Mouse (Mus musculus): ENCODE measurements around the gene Olfr704. TPM values are rescaled to one million over a fixed set of nuclear protein-coding genes. Genes with fewer than 3 reads are reported as not detected.

The Olfr704 gene
- polyA plus RNA-seq (2012; rRNA removed) (not detected in 2 replicates), polyA plus RNA-seq (2014; fragmentation: Nextera tagmentation; extraction: Ambion mirVana) (not detected in 2 replicates)

DNA sequence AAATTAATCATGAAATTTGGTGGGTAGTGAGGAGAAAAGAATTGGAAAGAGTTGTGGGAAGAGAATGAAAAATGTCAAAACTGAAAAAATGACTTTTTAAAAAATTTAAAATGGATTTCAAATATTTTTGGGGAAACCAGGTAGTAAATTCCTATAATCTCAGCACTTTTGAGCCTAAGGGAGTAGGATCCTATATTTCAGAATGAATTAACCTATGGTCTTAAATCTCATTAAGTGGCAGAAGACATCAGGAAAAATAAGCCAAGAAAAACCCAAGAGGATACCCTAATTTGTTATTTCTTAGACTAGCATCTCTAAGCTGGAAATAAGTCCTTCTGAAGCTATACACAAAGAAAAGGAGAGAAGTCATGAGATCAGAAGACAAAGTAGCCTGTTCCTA is at the start of gene Olfr704:
Gene Olfr704, plus strand, starts transcription at position 301 of the 400 bp plus-strand sequence.
- DNase-seq (ENCODE audit: low read depth in 3 of 3, low spot score in 3 of 3) (no peak), ATAC-seq (ENCODE audit: insufficient read depth) (no peak)

GRCm38 (mm10) chr7:106813829-106814228 is 49.2 kb upstream of the Olfr704 start, which contains the start of gene Olfr701:
Gene Olfr701 (plus strand): TSS chr7:106814129.
- WGBS (ENCODE audit: insufficient replicate concordance) = 44% methylated on average over 2 of the region's 2 CpGs
- ATAC-seq (ENCODE audit: insufficient read depth) = no peak

More for the DNA sequence above, at the start of gene Olfr704:
- Histone ChIP-seq H3K4me1 (replicated peaks; ENCODE audit: control insufficient read depth in 2 of 2, insufficient read depth in 2 of 2, low read length in 1 of 2) (no peaks in the 10 kb centered on the region), H3K9me3 (ENCODE audit: control insufficient read depth, low read length) (no peaks in the 10 kb centered on the region), H3K4me2 (ENCODE audit: low read depth) (no peak within 1 kb of the TSS), H3K36me3 (replicated peaks; ENCODE audit: control insufficient read depth, insufficient read depth, low read depth) (no peaks in the 10 kb centered on the region), H3K27me3 (ENCODE audit: control insufficient read depth, insufficient read depth, low read length) (no peaks in the 10 kb centered on the region), H3K4me3 (ENCODE audit: insufficient read depth in 1 of 2, low read depth in 2 of 2, low read length in 2 of 2) (no peak within 1 kb of the TSS), H3K27ac (no peak within 1 kb of the TSS), H3K9ac (replicated peaks) (no peak within 1 kb of the TSS)
- TF ChIP-seq CTCF (IDR thresholded peaks at IDR 0.05; ENCODE audit: low read depth) = no peak
- TF ChIP-seq EP300 (IDR thresholded peaks at IDR 0.05; ENCODE audit: low read depth) = no peak

DNA sequence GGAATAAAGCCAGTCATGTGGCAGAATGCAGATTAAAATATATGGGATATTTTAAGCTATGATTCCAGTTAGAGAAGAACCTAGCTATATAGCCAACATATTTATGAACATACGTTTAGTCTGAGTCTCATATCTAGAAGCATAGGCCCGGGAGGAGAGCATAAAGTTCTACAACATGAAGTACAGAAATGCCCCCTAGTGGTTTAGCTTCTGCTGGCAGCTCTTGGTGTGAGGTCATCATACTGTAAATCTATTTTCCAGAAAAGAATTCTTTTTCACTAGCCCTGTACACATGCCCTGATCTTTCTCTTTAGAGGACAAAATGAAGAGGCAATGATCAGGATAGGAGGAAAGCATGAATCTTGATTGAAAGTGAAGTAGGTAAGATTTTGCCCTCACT is 47.2 kb upstream of the Olfr704 start:
- Histone ChIP-seq H3K9me3 (ENCODE audit: control insufficient read depth, low read length) (no peaks in the 10 kb centered on the region), H3K4me3 (ENCODE audit: insufficient read depth in 1 of 2, low read depth in 2 of 2, low read length in 2 of 2) (no peak overlapping the region), H3K9ac (replicated peaks) (no peak overlapping the region), H3K27me3 (ENCODE audit: control insufficient read depth, insufficient read depth, low read length) (no peaks in the 10 kb centered on the region), H3K36me3 (replicated peaks; ENCODE audit: control insufficient read depth, insufficient read depth, low read depth) (no peaks in the 10 kb centered on the region), H3K27ac (no peak overlapping the region), H3K4me2 (ENCODE audit: low read depth) (no peak overlapping the region), H3K4me1 (replicated peaks; ENCODE audit: control insufficient read depth in 2 of 2, insufficient read depth in 2 of 2, low read length in 1 of 2) (no peaks in the 10 kb centered on the region)
- ATAC-seq (ENCODE audit: insufficient read depth) (no peak), DNase-seq (ENCODE audit: low read depth in 3 of 3, low spot score in 3 of 3) (peak; percentile 0 to 7 (median 7))
- TF ChIP-seq EP300 (IDR thresholded peaks at IDR 0.05; ENCODE audit: low read depth) = no peak
- TF ChIP-seq CTCF (IDR thresholded peaks at IDR 0.05; ENCODE audit: low read depth) = peak; percentile 25; the same call in 1 of the 2 replicates
- WGBS (ENCODE audit: insufficient replicate concordance) = 15% methylated on average over 2 of the region's 2 CpGs

More at GRCm38 (mm10) chr7:106813829-106814228, 49.2 kb upstream of the Olfr704 start, which contains the start of gene Olfr701:
- no peak within 1 kb of the TSS for H3K4me3 ChIP-seq (ENCODE audit: insufficient read depth in 1 of 2, low read depth in 2 of 2, low read length in 2 of 2)
- no peak for DNase-seq (ENCODE audit: low read depth in 3 of 3, low spot score in 3 of 3)
- H3K27me3 ChIP-seq (ENCODE audit: control insufficient read depth, insufficient read depth, low read length) = no peaks in the 10 kb centered on the region
- H3K4me2 ChIP-seq (ENCODE audit: low read depth) = no peak within 1 kb of the TSS
- no peaks in the 10 kb centered on the region for H3K4me1 ChIP-seq (replicated peaks; ENCODE audit: control insufficient read depth in 2 of 2, insufficient read depth in 2 of 2, low read length in 1 of 2)
- TF ChIP-seq CTCF (IDR thresholded peaks at IDR 0.05; ENCODE audit: low read depth) = no peak
- no peak for TF ChIP-seq EP300 (IDR thresholded peaks at IDR 0.05; ENCODE audit: low read depth)
- no peaks in the 10 kb centered on the region for H3K9me3 ChIP-seq (ENCODE audit: control insufficient read depth, low read length)
- no peaks in the 10 kb centered on the region for H3K36me3 ChIP-seq (replicated peaks; ENCODE audit: control insufficient read depth, insufficient read depth, low read depth)
- H3K9ac ChIP-seq (replicated peaks) = no peak within 1 kb of the TSS
- no peak within 1 kb of the TSS for H3K27ac ChIP-seq

DNA sequence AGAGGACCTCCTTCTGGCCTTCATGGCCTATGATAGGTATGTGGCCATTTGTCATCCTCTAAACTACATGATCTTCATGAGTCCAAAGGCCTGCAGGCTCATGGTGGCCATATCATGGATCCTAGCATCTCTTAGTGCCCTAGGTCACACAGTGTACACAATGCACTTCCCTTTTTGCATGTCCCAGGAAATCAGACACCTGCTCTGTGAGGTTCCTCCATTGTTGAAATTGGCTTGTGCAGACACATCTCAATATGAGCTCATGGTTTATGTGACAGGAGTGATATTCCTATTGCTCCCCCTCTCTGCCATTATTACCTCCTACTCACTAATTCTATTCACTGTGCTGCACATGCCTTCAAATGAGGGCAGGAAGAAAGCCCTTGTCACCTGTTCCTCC is 44.6 kb upstream of the Olfr704 start:
- Histone ChIP-seq H3K27ac (no peak overlapping the region), H3K4me1 (replicated peaks; ENCODE audit: control insufficient read depth in 2 of 2, insufficient read depth in 2 of 2, low read length in 1 of 2) (no peaks in the 10 kb centered on the region), H3K4me2 (ENCODE audit: low read depth) (no peak overlapping the region), H3K9me3 (ENCODE audit: control insufficient read depth, low read length) (no peaks in the 10 kb centered on the region), H3K4me3 (ENCODE audit: insufficient read depth in 1 of 2, low read depth in 2 of 2, low read length in 2 of 2) (no peak overlapping the region), H3K27me3 (ENCODE audit: control insufficient read depth, insufficient read depth, low read length) (no peaks in the 10 kb centered on the region), H3K36me3 (replicated peaks; ENCODE audit: control insufficient read depth, insufficient read depth, low read depth) (no peaks in the 10 kb centered on the region), H3K9ac (replicated peaks) (no peak overlapping the region)
- ATAC-seq (ENCODE audit: insufficient read depth) (no peak), DNase-seq (ENCODE audit: low read depth in 3 of 3, low spot score in 3 of 3) (no peak)
- no peak for TF ChIP-seq EP300 (IDR thresholded peaks at IDR 0.05; ENCODE audit: low read depth)
- no peak for TF ChIP-seq CTCF (IDR thresholded peaks at IDR 0.05; ENCODE audit: low read depth)

DNA sequence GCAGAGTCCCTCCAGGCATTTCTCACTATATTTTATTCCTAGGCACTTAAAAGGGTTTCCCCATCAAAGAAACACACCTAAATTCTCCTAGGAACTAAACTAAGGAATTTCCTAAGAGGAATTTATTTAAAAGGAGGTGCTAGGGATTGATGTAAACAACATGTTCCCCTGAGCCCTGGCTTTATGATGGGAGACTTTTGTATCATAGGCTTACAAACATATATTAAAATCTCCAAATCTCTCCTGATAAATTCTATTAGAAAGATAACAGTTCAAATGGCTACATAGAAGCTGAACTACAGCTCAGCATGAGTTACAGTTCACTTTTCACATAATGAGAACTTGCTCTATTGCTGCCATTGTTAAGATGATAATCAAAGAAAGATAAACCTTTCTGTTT is 29.2 kb upstream of the Olfr704 start, which contains the start of gene Olfr702:
Gene Olfr702, minus strand, starts transcription at position 101 of the 400 bp plus-strand sequence.
- H3K27me3 ChIP-seq (ENCODE audit: control insufficient read depth, insufficient read depth, low read length) = no peaks in the 10 kb centered on the region
- H3K4me1 ChIP-seq (replicated peaks; ENCODE audit: control insufficient read depth in 2 of 2, insufficient read depth in 2 of 2, low read length in 1 of 2) = no peaks in the 10 kb centered on the region
- TF ChIP-seq CTCF (IDR thresholded peaks at IDR 0.05; ENCODE audit: low read depth) (no peak), EP300 (IDR thresholded peaks at IDR 0.05; ENCODE audit: low read depth) (no peak)
- no peaks in the 10 kb centered on the region for H3K9me3 ChIP-seq (ENCODE audit: control insufficient read depth, low read length)
- H3K4me2 ChIP-seq (ENCODE audit: low read depth) = no peak within 1 kb of the TSS
- DNase-seq (ENCODE audit: low read depth in 3 of 3, low spot score in 3 of 3) (no peak), ATAC-seq (ENCODE audit: insufficient read depth) (no peak)
- no peak within 1 kb of the TSS for H3K27ac ChIP-seq
- H3K36me3 ChIP-seq (replicated peaks; ENCODE audit: control insufficient read depth, insufficient read depth, low read depth) = no peaks in the 10 kb centered on the region
- H3K4me3 ChIP-seq (ENCODE audit: insufficient read depth in 1 of 2, low read depth in 2 of 2, low read length in 2 of 2) = no peak within 1 kb of the TSS
- no peak within 1 kb of the TSS for H3K9ac ChIP-seq (replicated peaks)
